Mouse (Mus musculus) splenic B cell, adult 2 months (primary cell): ENCODE results near the gene Faap100.

ENCODE experiments used
- DNase-seq: peaks from one replicate; pipeline ENCODE4 v3.0.0-alpha.2; 2011; ENCODE audit warnings: low read depth, low spot score
- H3K27me3 ChIP-seq: 2 replicates; pipeline ENCODE4 v1.6.1; 2012; ENCODE audit warnings: mild to moderate bottlenecking, low read length, moderate library complexity, mixed read lengths; ENCODE audit not compliant: control insufficient read depth, poor library complexity, insufficient read depth, severe bottlenecking
- H3K36me3 ChIP-seq: 2 replicates; pipeline ENCODE4 v1.6.1; 2012; ENCODE audit warnings: mild to moderate bottlenecking, low read length, moderate library complexity, mixed read lengths; ENCODE audit not compliant: control insufficient read depth, poor library complexity, insufficient read depth, severe bottlenecking

Gene Faap100

DNA sequence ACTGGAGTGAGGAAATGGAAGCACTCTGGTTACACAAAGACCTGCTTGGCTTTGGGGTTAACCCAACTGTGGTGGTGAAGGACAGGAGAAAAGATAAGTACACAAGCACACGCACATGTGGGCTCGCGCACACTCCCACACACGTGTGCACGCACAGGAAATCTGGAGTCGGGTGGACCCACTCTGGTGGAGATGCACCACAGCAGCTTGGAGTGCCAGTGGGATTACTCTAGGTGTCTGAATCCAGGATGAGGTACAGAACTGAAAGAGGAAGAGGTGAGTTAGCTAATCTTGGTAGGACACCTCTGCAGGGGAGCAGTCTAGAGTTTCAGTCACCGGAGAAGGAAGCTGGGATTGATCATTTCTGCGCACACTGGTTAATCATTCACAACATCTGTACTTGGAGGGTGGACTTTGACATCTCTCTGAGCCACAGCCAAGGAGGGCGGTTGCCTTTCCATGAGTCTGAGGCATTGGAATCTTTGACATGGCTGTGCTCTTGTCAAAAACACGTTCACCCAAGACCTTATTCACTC is 38.5 kb downstream of the Faap100 start:
- no peaks in the 10 kb centered on the region for H3K27me3 ChIP-seq
- DNase-seq, result no peak
- peaks cover 1% of the 10 kb centered on the region for H3K36me3 ChIP-seq

GRCm38 (mm10) chr11:120338786-120339185 is 39.8 kb downstream of the Faap100 start:
- DNase-seq, result no peak
- Histone ChIP-seq H3K36me3 (no peaks in the 10 kb centered on the region), H3K27me3 (no peaks in the 10 kb centered on the region)

DNA sequence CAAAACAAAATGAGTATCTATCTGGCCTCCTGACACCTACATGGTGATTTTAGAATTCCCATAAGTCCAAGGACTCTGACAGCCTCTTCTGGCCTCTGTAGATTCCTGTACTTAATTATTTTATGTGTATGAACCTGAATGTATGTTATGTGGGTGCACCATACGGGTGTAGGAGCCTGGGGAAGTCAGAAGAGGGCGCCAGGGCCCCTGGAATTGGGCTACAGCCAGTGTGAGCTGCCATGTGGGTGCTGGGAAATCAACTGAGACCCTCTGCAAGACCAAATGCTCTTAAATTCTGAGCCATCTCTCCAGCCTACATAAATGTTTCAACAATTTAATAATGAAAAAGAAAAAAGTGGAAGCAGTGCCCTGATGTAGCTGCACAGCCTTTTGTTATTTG is 41.1 kb downstream of the Faap100 start:
- H3K27me3 ChIP-seq, result no peaks in the 10 kb centered on the region
- no peaks in the 10 kb centered on the region for H3K36me3 ChIP-seq
- DNase-seq, result no peak

DNA sequence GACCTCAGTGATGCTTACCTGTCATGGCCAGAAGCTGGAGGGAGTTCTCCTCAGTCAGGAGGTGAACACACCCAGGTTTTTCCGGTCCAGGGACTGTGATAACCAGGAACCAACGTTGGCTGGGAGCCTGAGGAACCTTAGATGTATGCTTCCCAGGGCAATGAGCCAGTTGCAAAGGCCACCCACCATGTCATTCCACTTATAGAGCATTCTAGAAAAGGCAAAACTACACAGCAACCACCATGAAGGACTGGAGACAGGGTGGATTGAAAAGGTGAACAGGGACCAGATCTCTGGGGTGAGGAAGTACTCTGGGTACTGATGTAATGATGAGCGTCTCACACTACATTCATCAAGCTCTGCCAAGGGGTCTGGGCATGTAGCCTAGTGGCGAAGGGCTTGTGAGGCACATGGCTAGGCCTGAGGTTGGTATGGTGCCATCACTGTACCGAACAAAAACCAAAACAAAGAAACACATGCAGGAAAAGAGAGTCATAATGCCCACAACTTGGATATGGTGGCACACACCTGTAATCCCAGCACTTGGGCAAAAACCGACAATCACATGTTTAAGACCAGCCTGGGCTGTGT is 43.0 kb downstream of the Faap100 start:
- Histone ChIP-seq H3K36me3 (no peaks in the 10 kb centered on the region), H3K27me3 (no peaks in the 10 kb centered on the region)
- no peak for DNase-seq

DNA sequence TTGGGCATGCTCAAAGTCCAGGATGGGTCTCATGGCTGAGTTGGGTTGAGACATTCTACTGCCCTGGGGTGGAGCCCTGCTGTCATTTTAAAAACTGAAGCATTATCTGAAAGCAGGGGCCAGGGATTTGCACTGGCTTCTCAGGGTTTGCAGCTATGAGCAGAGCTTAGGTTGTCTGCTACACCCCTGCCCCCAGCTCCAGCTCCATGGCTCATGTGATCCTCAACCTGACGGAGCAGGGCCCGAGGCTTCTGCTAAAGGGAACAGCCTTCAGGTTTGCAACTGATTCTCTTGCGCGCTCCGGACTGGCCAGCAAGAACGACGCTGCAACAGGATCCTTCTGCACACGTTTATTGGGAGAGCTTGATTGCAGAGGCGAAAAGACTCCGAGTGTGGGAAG is 58.4 kb downstream of the Faap100 start:
- DNase-seq, result no peak
- Histone ChIP-seq H3K27me3 (no peaks in the 10 kb centered on the region), H3K36me3 (no peaks in the 10 kb centered on the region)

GRCm38 (mm10) chr11:120319310-120319709 is 59.3 kb downstream of the Faap100 start:
- Histone ChIP-seq H3K27me3 (no peaks in the 10 kb centered on the region), H3K36me3 (no peaks in the 10 kb centered on the region)
- DNase-seq, result no peak
